In genomic region chr13:57977721-57978120, GRCm38 (mm10) we compare ENCODE assay signal across 28 mouse cellular contexts.
DNase-seq lines count a peak whose midpoint lies in the region; ATAC-seq and TF ChIP-seq lines count a peak whose summit lies in the region.
"Had no signal": no experiment of that assay in that cellular context is flagged by ENCODE, and none has a peak within 500 bp of the region (broad histone marks: within the 10 kb centered on the region; RNA-seq: fewer than 3 reads in every experiment).

No protein-coding gene starts in this region.

- no peak for DNase-seq in cerebellum, adult 2 months
- DNase-seq in liver, embryonic 14.5 days (ENCODE audit: low read depth in 3 of 3, low spot score in 3 of 3): no peak
- DNase-seq in liver: no peak
- DNase-seq in ES-CJ7 (ENCODE audit: low read depth, low spot score): peak; percentile 38
- peak; percentile 0 for DNase-seq in c-Kit-positive CD71-positive TER-119-positive erythroid progenitor cells, embryonic 14.5 days (ENCODE audit: low spot score)
- no peak for DNase-seq in right cerebral cortex, adult 2 months (ENCODE audit: low spot score in 2 of 2)
- no peak for DNase-seq in left cerebral cortex, adult 18-20 months (ENCODE audit: low spot score in 2 of 2)
- DNase-seq: adrenal gland, postnatal 25 days; cerebellum, adult 11-12 months; cerebellum, postnatal 14 days; kidney, postnatal 36 days; layer of hippocampus, adult 9-11 months; lung, adult 2 months; lung, postnatal 36 days; midbrain, embryonic 14.5 days; retina, postnatal 1 day; thymus, postnatal 14 days had no signal

- no peaks in the 10 kb centered on the region for H3K36me3 ChIP-seq in liver, embryonic 14.5 days (replicated peaks; ENCODE audit: control insufficient read depth, insufficient read depth, low read depth)
- H3K36me3 ChIP-seq: embryonic facial prominence, embryonic 12.5 days; G1E; kidney, embryonic 15.5 days; limb, embryonic 10.5 days; neural tube, embryonic 13.5 days had no signal

- no peak overlapping the region for H3K4me3 ChIP-seq in cerebellum, adult 2 months (replicated peaks; ENCODE audit: insufficient read depth, low read depth, low read length)
- H3K4me3 ChIP-seq in liver, embryonic 14.5 days (ENCODE audit: insufficient read depth in 1 of 2, low read depth in 2 of 2, low read length in 2 of 2): no peak overlapping the region
- H3K4me3 ChIP-seq: embryonic facial prominence, embryonic 12.5 days; kidney, embryonic 15.5 days; limb, embryonic 10.5 days; megakaryocyte, embryonic 14.5 days; myocyte; neural tube, embryonic 13.5 days had no signal

- WGBS in cerebellum, adult 2 months: 90% methylated on average over 6 of the region's 6 CpGs
- WGBS in liver, embryonic 14.5 days (ENCODE audit: insufficient replicate concordance): 68% methylated on average over 6 of the region's 6 CpGs

- TF ChIP-seq CTCF in cerebellum, adult 2 months (IDR thresholded peaks at IDR 0.05; ENCODE audit: borderline replicate concordance, insufficient read depth, low read depth, low read length): peak; percentile 21; the same call in 1 of the 2 replicates
- TF ChIP-seq CTCF in liver, embryonic 14.5 days (IDR thresholded peaks at IDR 0.05; ENCODE audit: low read depth): peak; percentile 60

- no peak for ATAC-seq in cerebellum, adult (ENCODE audit: insufficient number of reproducible peaks, low FRiP score, low TSS enrichment)
- ATAC-seq in liver, embryonic 14.5 days (ENCODE audit: insufficient read depth): no peak
- ATAC-seq: hindbrain, embryonic 16.5 days; intestine, postnatal 0 days had no signal

- no peak overlapping the region for H3K4me2 ChIP-seq in liver, embryonic 14.5 days (ENCODE audit: low read depth)
- H3K4me2 ChIP-seq: embryonic facial prominence, embryonic 12.5 days; heart, embryonic 11.5 days; kidney, embryonic 15.5 days; neural tube, embryonic 13.5 days had no signal

- no peaks in the 10 kb centered on the region for H3K9me3 ChIP-seq in liver, embryonic 14.5 days (ENCODE audit: control insufficient read depth, low read length)
- H3K9me3 ChIP-seq: kidney, embryonic 15.5 days; limb, embryonic 10.5 days; neural tube, embryonic 13.5 days had no signal

- no peak overlapping the region for H3K27ac ChIP-seq in cerebellum, adult 2 months (ENCODE audit: insufficient read depth, low read length)
- H3K27ac ChIP-seq in liver, embryonic 14.5 days: no peak overlapping the region
- H3K27ac ChIP-seq: embryonic facial prominence, embryonic 12.5 days; kidney, embryonic 15.5 days; limb, embryonic 10.5 days; neural tube, embryonic 13.5 days had no signal

- H3K27me3 ChIP-seq in cerebellum, adult 2 months (ENCODE audit: control insufficient read depth, insufficient read depth, low read length): no peaks in the 10 kb centered on the region
- no peaks in the 10 kb centered on the region for H3K27me3 ChIP-seq in liver, embryonic 14.5 days (ENCODE audit: control insufficient read depth, insufficient read depth, low read length)
- H3K27me3 ChIP-seq: embryonic facial prominence, embryonic 12.5 days; kidney, embryonic 15.5 days; megakaryocyte, embryonic 14.5 days; neural tube, embryonic 13.5 days had no signal

- TF ChIP-seq POLR2A in cerebellum, adult 2 months (IDR thresholded peaks at IDR 0.05; ENCODE audit: borderline replicate concordance, insufficient read depth, low read length): no peak

- no peak for TF ChIP-seq EP300 in liver, embryonic 14.5 days (IDR thresholded peaks at IDR 0.05; ENCODE audit: low read depth)

- H3K4me1 ChIP-seq in cerebellum, adult 2 months (ENCODE audit: control insufficient read depth, insufficient read depth, low read length): peaks cover 1% of the 10 kb centered on the region; the same call in 1 of the 2 replicates
- no peaks in the 10 kb centered on the region; a peak in 1 of 4 replicates for H3K4me1 ChIP-seq in liver, embryonic 14.5 days (replicated peaks; ENCODE audit: control insufficient read depth in 2 of 2, insufficient read depth in 2 of 2, low read length in 1 of 2)
- H3K4me1 ChIP-seq: megakaryocyte, embryonic 14.5 days had no signal

- H3K9ac ChIP-seq in liver, embryonic 14.5 days (replicated peaks): no peak overlapping the region
- H3K9ac ChIP-seq: embryonic facial prominence, embryonic 12.5 days; kidney, embryonic 15.5 days; neural tube, embryonic 13.5 days had no signal

Comparison
In these comparisons a context has a peak if more than half of its experiments do, and no peak if none do; other contexts are left out.
1. DNase-seq: peak in ES-CJ7 (single experiment) and c-Kit-positive CD71-positive TER-119-positive erythroid progenitor cells, embryonic 14.5 days (single experiment); none in cerebellum, adult 2 months (0 of 2), liver, embryonic 14.5 days (0 of 3), liver (single experiment), right cerebral cortex, adult 2 months (0 of 2) and left cerebral cortex, adult 18-20 months (0 of 2).